Mouse (Mus musculus): ENCODE measurements at regions not wholly inside any gene's neighbourhood (a gene's known extent, or its start where the extent isn't known, plus 50 kb on each side); places are given as distances from the start of the nearest gene placed in this dataset.

DNA sequence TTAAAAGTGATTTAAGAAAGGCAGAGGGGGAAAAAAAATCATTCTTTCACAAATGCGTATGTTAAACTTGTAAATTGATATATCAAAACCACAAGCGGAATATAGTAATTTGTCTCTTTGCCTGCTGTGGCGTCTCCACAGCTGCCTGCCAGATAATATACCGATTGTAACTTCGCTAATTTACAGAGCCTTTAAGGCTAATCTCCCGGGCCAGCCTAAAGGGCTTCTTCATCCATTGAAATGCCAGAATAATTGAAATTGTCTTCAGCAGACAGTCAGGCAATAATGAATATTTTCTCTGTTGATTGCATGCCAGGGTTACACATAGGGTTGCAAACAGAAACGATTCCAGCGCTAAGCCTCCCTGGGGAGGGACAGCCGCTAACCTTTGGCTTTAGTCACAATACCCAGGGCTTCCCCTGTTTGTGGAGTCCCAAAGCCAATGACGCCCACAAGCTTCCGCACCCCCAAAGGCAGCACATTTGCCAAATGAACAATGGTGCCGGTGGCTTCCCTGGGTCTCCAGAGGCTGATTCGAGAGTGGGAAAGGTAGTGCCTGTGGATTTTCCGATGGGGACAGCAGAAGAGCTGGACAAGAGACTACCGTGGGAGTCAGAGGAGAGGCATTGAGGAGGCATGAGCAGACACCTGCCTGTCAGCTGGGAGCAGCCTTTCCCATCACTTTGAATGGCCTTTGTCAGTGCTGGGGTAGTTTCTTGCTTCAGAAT is 248.2 kb upstream of the 4930412O13Rik start:
- no peak for ATAC-seq (ENCODE audit: low FRiP score, low TSS enrichment)
- no peak overlapping the region for H3K4me3 ChIP-seq (ENCODE audit: low read depth, low read length)
- H3K4me2 ChIP-seq (replicated peaks; ENCODE audit: low read depth): no peak overlapping the region
- no peak overlapping the region for H3K9ac ChIP-seq (ENCODE audit: low read length)
- TF ChIP-seq CTCF (IDR thresholded peaks at IDR 0.05; ENCODE audit: low read depth) (no peak), EP300 (optimal IDR thresholded peaks at IDR 0.05) (no peak)
- H3K27ac ChIP-seq (replicated peaks): no peak overlapping the region
- no peaks in the 10 kb centered on the region for H3K27me3 ChIP-seq (ENCODE audit: control insufficient read depth, insufficient read depth, low read length)
- H3K36me3 ChIP-seq (ENCODE audit: control insufficient read depth, insufficient read depth, low read length): no peaks in the 10 kb centered on the region
- DNase-seq (ENCODE audit: low spot score): no peak
- no peaks in the 10 kb centered on the region for H3K4me1 ChIP-seq (replicated peaks; ENCODE audit: control insufficient read depth, insufficient read depth)
- H3K9me3 ChIP-seq (ENCODE audit: control insufficient read depth, low read length): no peaks in the 10 kb centered on the region
- WGBS: 37% methylated on average over 15 of the region's 15 CpGs

DNA sequence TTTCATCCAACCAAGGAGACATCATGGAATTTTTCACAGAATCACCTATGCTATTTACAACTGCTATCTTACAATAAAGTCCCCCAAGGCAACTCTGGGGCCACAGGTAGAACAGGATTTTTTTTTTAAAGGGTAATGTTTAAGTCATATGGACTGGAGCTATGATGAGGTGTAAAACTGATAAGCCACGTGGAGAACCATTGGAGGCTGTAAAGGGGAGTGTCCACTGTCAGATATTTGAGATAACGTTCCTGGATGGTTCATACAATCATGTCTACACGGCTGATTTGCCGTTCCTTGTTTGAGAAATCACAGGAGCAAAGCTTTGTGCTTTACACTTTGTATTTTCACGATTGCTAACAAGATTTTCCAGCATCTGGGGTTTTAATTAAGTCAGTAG is 241.8 kb upstream of the 4930412O13Rik start:
- Histone ChIP-seq H3K4me1 (replicated peaks; ENCODE audit: control insufficient read depth, insufficient read depth) (no peaks in the 10 kb centered on the region), H3K4me3 (ENCODE audit: low read depth, low read length) (no peak overlapping the region), H3K4me2 (replicated peaks; ENCODE audit: low read depth) (no peak overlapping the region), H3K27ac (replicated peaks) (no peak overlapping the region), H3K27me3 (ENCODE audit: control insufficient read depth, insufficient read depth, low read length) (no peaks in the 10 kb centered on the region), H3K9me3 (ENCODE audit: control insufficient read depth, low read length) (no peaks in the 10 kb centered on the region), H3K36me3 (ENCODE audit: control insufficient read depth, insufficient read depth, low read length) (no peaks in the 10 kb centered on the region), H3K9ac (ENCODE audit: low read length) (no peak overlapping the region)
- DNase-seq (ENCODE audit: low spot score) (no peak), ATAC-seq (ENCODE audit: low FRiP score, low TSS enrichment) (no peak)
- no peak for TF ChIP-seq CTCF (IDR thresholded peaks at IDR 0.05; ENCODE audit: low read depth)
- WGBS: 48% methylated on average over 5 of the region's 5 CpGs

DNA sequence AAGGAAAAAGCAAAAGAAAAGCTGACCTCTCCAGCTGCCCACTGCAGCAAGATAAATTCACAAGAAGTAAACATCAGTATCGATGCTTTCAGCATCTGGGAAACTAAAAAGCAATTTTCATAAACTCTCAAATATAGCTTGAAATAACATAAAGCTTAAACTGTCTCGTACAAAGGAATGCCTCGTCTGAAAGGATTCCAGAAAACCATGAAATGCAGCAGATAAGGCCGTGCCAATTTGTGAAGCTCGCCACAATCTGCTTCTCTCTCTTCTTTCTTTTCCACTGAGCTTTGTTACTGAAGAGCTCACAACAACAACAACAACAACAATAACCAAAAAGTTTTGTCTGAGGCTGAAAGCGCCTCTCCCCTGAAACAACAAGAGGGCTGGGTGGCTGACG is 239.4 kb upstream of the 4930412O13Rik start:
- H3K36me3 ChIP-seq (ENCODE audit: control insufficient read depth, insufficient read depth, low read length): no peaks in the 10 kb centered on the region
- no peaks in the 10 kb centered on the region for H3K27me3 ChIP-seq (ENCODE audit: control insufficient read depth, insufficient read depth, low read length)
- no peak overlapping the region for H3K27ac ChIP-seq (replicated peaks)
- no peaks in the 10 kb centered on the region for H3K4me1 ChIP-seq (replicated peaks; ENCODE audit: control insufficient read depth, insufficient read depth)
- no peak for DNase-seq (ENCODE audit: low spot score)
- no peak overlapping the region for H3K4me3 ChIP-seq (ENCODE audit: low read depth, low read length)
- TF ChIP-seq CTCF (IDR thresholded peaks at IDR 0.05; ENCODE audit: low read depth) (no peak), EP300 (optimal IDR thresholded peaks at IDR 0.05) (no peak)
- H3K4me2 ChIP-seq (replicated peaks; ENCODE audit: low read depth): no peak overlapping the region; the same call in 1 of the 2 replicates
- WGBS: 20% methylated on average over 7 of the region's 7 CpGs
- no peak for ATAC-seq (ENCODE audit: low FRiP score, low TSS enrichment)
- H3K9me3 ChIP-seq (ENCODE audit: control insufficient read depth, low read length): no peaks in the 10 kb centered on the region
- H3K9ac ChIP-seq (ENCODE audit: low read length): no peak overlapping the region

DNA sequence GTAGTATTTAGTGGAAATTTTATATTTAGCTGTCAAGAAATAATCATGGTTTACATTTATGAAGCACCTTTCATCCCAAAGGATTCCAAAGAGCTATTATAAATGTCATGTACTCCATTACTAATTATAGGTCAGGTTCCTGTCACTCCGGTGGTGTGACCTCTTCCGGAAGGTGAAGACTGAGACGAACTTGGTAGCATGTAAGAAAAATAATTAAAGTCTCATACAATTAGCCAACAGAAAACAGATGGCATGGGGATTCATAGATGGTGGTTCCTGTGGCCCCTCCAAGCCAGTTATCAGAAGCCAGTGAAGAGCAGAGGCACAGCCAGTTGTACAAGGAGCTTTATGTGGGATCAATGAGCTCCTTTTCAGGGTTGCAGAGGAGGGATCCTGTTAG is 238.6 kb upstream of the 4930412O13Rik start:
- Histone ChIP-seq H3K27ac (replicated peaks) (no peak overlapping the region), H3K9me3 (ENCODE audit: control insufficient read depth, low read length) (no peaks in the 10 kb centered on the region), H3K4me1 (replicated peaks; ENCODE audit: control insufficient read depth, insufficient read depth) (no peaks in the 10 kb centered on the region), H3K36me3 (ENCODE audit: control insufficient read depth, insufficient read depth, low read length) (no peaks in the 10 kb centered on the region), H3K9ac (ENCODE audit: low read length) (no peak overlapping the region), H3K4me3 (ENCODE audit: low read depth, low read length) (no peak overlapping the region), H3K4me2 (replicated peaks; ENCODE audit: low read depth) (no peak overlapping the region), H3K27me3 (ENCODE audit: control insufficient read depth, insufficient read depth, low read length) (no peaks in the 10 kb centered on the region)
- ATAC-seq (ENCODE audit: low FRiP score, low TSS enrichment) (no peak), DNase-seq (ENCODE audit: low spot score) (no peak)
- 48% methylated on average over 3 of the region's 3 CpGs for WGBS
- TF ChIP-seq CTCF (IDR thresholded peaks at IDR 0.05; ENCODE audit: low read depth) (no peak), EP300 (optimal IDR thresholded peaks at IDR 0.05) (no peak)

DNA sequence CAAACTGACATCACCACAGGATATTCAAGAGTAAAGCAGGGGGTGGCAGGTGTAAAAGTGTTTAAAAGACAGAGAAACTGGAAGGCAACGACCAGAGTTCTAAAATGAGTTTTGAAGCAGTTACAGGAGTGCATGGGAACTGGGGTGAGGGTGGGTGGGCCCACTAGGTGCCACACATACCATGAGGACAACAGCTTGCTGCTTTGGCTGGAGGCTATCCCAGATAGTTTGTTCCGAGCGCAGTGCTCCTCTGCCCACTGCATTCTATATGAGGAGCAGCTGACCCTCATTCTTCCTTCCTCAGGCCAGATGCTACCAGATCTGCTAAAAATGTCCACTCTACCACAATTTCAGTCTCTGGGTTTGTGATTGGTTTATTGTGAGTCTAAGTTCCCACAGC is 234.6 kb upstream of the 4930412O13Rik start:
- Histone ChIP-seq H3K36me3 (ENCODE audit: control insufficient read depth, insufficient read depth, low read length) (no peaks in the 10 kb centered on the region), H3K27me3 (ENCODE audit: control insufficient read depth, insufficient read depth, low read length) (no peaks in the 10 kb centered on the region), H3K9me3 (ENCODE audit: control insufficient read depth, low read length) (no peaks in the 10 kb centered on the region), H3K4me3 (ENCODE audit: low read depth, low read length) (no peak overlapping the region), H3K9ac (ENCODE audit: low read length) (no peak overlapping the region), H3K4me1 (replicated peaks; ENCODE audit: control insufficient read depth, insufficient read depth) (no peaks in the 10 kb centered on the region), H3K27ac (replicated peaks) (no peak overlapping the region), H3K4me2 (replicated peaks; ENCODE audit: low read depth) (no peak overlapping the region)
- TF ChIP-seq EP300 (optimal IDR thresholded peaks at IDR 0.05) (no peak), CTCF (IDR thresholded peaks at IDR 0.05; ENCODE audit: low read depth) (no peak)
- DNase-seq (ENCODE audit: low spot score) (no peak), ATAC-seq (ENCODE audit: low FRiP score, low TSS enrichment) (no peak)
- whole genome bisulfite sequencing: 67% methylated on average over 3 of the region's 3 CpGs

DNA sequence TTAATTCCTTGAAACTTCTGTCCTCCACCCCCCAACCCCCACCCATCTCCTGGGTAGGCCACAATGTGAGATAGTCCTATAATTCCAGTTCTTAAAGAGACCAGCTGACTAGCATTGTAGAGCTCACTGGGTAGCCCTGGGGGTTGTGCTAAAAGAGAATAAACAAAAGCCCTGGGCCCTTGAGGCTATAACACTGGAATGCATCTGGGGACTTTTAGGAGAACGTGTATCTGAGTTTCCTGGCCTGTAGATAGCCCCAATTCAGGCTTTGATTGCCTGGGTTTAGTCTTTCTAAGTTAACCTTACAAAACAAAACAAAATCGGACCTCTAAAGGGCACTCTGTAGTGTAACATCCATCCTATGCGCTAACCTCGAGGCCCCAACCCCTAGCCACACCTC is 234.1 kb upstream of the 4930412O13Rik start:
- Histone ChIP-seq H3K9ac (ENCODE audit: low read length) (no peak overlapping the region), H3K9me3 (ENCODE audit: control insufficient read depth, low read length) (no peaks in the 10 kb centered on the region), H3K4me3 (ENCODE audit: low read depth, low read length) (no peak overlapping the region), H3K36me3 (ENCODE audit: control insufficient read depth, insufficient read depth, low read length) (no peaks in the 10 kb centered on the region), H3K27me3 (ENCODE audit: control insufficient read depth, insufficient read depth, low read length) (no peaks in the 10 kb centered on the region), H3K4me1 (replicated peaks; ENCODE audit: control insufficient read depth, insufficient read depth) (no peaks in the 10 kb centered on the region), H3K4me2 (replicated peaks; ENCODE audit: low read depth) (no peak overlapping the region), H3K27ac (replicated peaks) (no peak overlapping the region)
- DNase-seq (ENCODE audit: low spot score): no peak
- TF ChIP-seq CTCF (IDR thresholded peaks at IDR 0.05; ENCODE audit: low read depth) (no peak), EP300 (optimal IDR thresholded peaks at IDR 0.05) (no peak)
- ATAC-seq (ENCODE audit: low FRiP score, low TSS enrichment): no peak
- WGBS: 35% methylated on average over 4 of the region's 4 CpGs

Measured in stomach, postnatal 0 days (tissue).